Mouse (Mus musculus) embryonic fibroblast, embryonic 13.5 days (primary cell): ENCODE data around the gene Nagk. TPM values are rescaled to one million over a fixed set of nuclear protein-coding genes. Genes with fewer than 3 reads are reported as not detected.
"Not testable (repeated sequence)": the region's sequence is repeated elsewhere in the genome, so short reads cannot be mapped to it uniquely, and the experiment has no call there.

ENCODE experiments used
- H3K27ac ChIP-seq: 2 replicates; pipeline ENCODE4 v1.5.1; 2012; ENCODE audit warnings: low read length, control low read depth, inconsistent platforms; ENCODE audit not compliant: insufficient read depth
- H3K4me1 ChIP-seq: 2 replicates; pipeline ENCODE4 v1.6.1; 2011; ENCODE audit warnings: low read length; ENCODE audit not compliant: control insufficient read depth, insufficient read depth
- H3K4me3 ChIP-seq: 2 replicates; pipeline ENCODE4 v1.5.1; 2011; ENCODE audit warnings: mild to moderate bottlenecking, control low read depth, low read length; ENCODE audit not compliant: insufficient read depth
- CTCF ChIP-seq: IDR thresholded peaks from 2 replicates; pipeline ENCODE4 v1.5.1; 2011; ENCODE audit warnings: mild to moderate bottlenecking, control low read depth, low read length, moderate library complexity, borderline replicate concordance; ENCODE audit not compliant: insufficient read depth
- POLR2A ChIP-seq: IDR thresholded peaks from 2 replicates; pipeline ENCODE4 v1.6.1; 2011; ENCODE audit warnings: low read depth, mild to moderate bottlenecking, control low read depth, low read length, moderate library complexity
- polyA plus RNA-seq: library from polyadenylated mRNA; stranded (reverse); fragments of >200 nt; gene quantifications from 2 replicates; pipeline ENCODE4 v1.2.4, GENCODE M21; 2011; ENCODE audit warnings: low read depth; ENCODE audit not compliant: missing spikeins, insufficient read length

Gene Nagk
- polyA plus RNA-seq, 1 experiment, result 65.6 TPM

DNA sequence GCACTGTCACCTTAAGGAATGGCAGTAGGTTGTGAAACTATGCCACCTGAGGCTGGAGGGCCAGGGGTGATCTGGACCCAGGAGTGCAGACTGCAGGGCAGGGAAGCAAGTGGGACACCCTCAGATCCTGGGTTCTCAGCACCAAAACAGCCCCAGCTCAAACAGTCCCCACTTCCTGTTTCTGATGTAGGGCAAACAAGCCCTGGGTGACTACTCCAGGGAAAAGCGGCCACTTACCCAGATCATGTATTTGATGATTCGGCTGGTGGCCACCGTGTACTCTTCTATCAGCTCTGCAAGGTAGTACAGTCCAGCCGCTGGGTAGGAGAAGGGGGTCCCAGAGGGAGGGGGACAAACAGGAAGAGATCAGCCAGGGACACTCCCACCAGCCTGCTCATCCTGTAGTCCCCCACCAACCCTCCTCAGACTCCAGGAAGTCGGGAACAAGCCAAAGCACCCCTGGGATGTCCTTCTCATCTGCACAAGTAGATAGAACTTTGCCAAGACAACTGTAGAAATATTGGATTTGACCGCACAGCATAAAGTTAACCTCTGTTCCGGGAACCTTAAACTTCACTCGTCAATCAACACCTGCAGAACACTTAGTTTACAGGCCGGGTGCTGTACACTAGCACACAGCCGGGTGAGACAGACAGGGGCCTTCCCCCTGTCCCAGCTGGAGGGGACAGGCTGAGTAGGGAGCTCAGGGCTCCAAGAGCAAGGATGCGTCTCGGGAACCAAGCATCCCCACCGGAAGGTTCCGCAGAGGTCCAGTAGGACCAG, 19.8 kb upstream of the Nagk start:
- peak overlapping the region; percentile 15; the same call in 1 of the 2 replicates for H3K27ac ChIP-seq
- H3K4me3 ChIP-seq, result peak overlapping the region; percentile 93
- TF ChIP-seq CTCF, result no peak
- 0 out of 2 replicates have a peak, but pooled peaks cover 3% of the 10 kb centered on the region for H3K4me1 ChIP-seq

DNA sequence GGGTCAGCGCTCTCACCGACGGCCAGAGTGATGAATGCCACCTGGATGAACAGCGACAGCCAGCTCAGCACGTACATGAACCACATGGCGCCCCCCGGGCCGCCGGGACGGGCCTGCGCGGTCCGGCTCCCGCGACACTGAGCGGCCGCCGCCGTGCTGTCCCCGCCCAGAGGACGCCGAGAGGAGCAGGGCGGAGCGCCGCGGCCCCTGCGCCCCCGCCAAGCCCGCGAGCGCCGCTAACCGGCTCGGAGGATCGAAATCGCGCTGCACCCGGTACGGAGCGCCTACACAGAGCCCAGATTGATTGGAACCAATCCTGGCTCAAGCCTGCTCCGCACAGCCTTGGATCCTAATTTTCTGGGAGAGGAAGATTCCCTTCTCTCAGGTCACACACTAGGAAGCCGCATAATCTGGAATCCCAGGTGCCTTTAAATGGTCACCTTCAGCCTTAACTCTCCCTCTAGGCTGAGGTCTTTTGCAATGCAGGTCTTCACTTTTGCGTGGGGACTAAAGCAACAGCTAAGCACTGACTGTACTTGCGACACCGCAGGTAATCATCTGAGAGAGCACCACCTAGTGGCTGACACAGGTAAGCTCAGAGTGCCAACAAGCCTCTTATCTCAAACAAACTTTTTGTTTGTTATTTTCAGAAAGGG, 19.0 kb upstream of the Nagk start, which contains the start of gene Tex261:
Gene Tex261, minus strand, starts transcription at position 176 of the 656 bp plus-strand sequence.
- peak within 1 kb of the TSS; percentile 59 for H3K27ac ChIP-seq
- TF ChIP-seq POLR2A (peak; percentile 96), CTCF (peak; percentile 80)
- peak within 1 kb of the TSS; percentile 93 for H3K4me3 ChIP-seq
- 0 out of 2 replicates have a peak, but pooled peaks cover 3% of the 10 kb centered on the region for H3K4me1 ChIP-seq

GRCm38 (mm10) chr6:83778306-83778705, 16.5 kb upstream of the Nagk start:
- TF ChIP-seq CTCF, result no peak
- no peak for TF ChIP-seq POLR2A
- Histone ChIP-seq H3K4me3 (no peak overlapping the region), H3K27ac (no peak overlapping the region), H3K4me1 (0 out of 2 replicates have a peak, but pooled peaks cover 3% of the 10 kb centered on the region)

DNA sequence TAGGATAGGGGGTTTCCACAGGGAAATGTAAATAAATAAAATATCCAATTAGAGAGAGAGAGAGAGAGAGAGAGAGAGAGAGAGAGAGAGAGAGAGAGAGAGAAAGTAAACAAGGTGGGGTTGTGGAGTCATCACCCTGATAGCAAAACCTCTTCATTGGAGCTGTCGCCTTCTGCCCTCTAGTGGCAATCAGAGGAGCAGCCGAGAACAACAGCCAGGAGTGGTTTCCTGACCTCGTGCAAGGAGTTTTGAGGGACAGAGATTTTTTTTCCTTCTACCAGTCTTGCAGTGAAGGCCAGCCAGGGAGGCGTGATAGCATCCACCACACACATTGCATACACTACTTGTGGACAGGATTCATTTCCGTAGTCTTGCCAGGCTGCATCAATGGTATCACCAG, 15.8 kb upstream of the Nagk start:
- H3K4me3 ChIP-seq, result no peak overlapping the region
- TF ChIP-seq CTCF (peak; percentile 65; the same call in 1 of the 2 replicates), POLR2A (no peak)
- no peaks in the 10 kb centered on the region for H3K4me1 ChIP-seq
- H3K27ac ChIP-seq, result no peak overlapping the region

DNA sequence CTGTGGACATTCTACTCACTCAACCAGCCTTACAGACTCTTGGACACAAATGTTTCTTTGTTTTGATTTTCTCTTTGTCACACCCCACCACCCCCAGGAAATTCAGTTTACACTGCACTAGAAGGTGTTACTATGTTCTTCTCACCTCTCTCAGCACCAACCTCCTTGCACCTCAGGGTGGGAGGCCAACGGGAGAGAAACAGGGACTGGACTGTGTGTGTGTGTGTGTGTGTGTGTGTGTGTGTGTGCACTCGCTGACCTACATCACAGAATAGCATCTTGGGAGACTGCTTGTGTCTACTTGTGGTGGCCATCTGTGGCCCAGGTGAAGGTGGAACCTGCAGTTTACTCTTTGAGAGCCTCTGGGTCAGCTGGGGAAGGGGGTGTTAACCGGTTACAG, 8.4 kb upstream of the Nagk start:
- TF ChIP-seq CTCF, result no peak
- no peak for TF ChIP-seq POLR2A
- Histone ChIP-seq H3K4me3 (no peak overlapping the region), H3K4me1 (peaks cover 1% of the 10 kb centered on the region), H3K27ac (no peak overlapping the region)

DNA sequence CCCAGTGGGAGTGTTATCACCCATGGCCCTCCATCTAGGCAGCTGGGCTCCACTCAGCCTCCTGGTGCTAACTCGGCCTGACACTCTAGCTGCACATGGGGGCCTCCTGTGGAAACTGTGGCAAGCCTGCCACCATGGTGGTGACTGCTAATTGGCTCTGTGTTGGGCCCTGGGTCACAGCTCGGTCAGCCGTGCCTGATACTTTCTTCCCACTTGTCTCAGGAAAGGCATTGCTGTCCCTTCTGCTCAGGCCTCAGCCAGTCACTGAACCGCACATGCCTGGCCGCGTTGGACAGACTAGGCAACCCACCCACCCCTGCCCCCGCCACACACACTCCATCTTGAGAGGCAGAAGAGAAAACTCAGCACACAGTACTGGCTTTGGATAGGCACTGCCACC, 6.2 kb upstream of the Nagk start:
- H3K27ac ChIP-seq, result no peak overlapping the region
- TF ChIP-seq POLR2A (no peak), CTCF (no peak)
- H3K4me3 ChIP-seq, result no peak overlapping the region
- peaks cover 4% of the 10 kb centered on the region for H3K4me1 ChIP-seq

- H3K4me1 ChIP-seq, H3K4me3 ChIP-seq, H3K27ac ChIP-seq: not testable (repeated sequence)
Observed at GRCm38 (mm10) chr6:83790533-83790932, 4.2 kb upstream of the Nagk start.

GRCm38 (mm10) chr6:83791251-83791890, 3.4 kb upstream of the Nagk start:
- H3K27ac ChIP-seq, result no peak overlapping the region
- peaks cover 5% of the 10 kb centered on the region for H3K4me1 ChIP-seq
- no peak overlapping the region for H3K4me3 ChIP-seq
- TF ChIP-seq POLR2A (no peak), CTCF (no peak)

DNA sequence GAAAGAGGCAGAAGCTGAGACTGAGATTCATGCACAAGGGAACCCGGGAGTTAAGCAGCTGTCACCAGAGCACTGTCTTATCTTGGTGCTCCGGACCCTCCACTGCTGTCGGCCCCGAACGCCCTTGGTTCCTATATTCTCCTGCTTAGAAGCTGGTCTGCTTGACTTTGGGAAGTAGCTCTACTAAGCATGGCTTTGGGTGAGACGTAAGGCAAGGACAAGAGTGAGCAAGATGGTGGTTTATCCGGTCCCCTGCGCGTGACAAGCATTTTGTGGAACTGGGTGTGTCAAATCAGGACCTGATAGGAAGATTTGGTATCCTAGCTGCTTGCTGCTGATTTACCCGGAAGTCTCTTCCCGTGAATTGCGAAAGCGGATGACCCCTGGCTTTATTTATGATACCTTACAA, 714 bp downstream of the Nagk start:
- Histone ChIP-seq H3K27ac (peak overlapping the region; percentile 76), H3K4me3 (peak overlapping the region; percentile 61), H3K4me1 (peaks cover 8% of the 10 kb centered on the region)
- peak; percentile 62 for TF ChIP-seq POLR2A
- no peak for TF ChIP-seq CTCF

- TF ChIP-seq POLR2A, result no peak
- TF ChIP-seq CTCF, result no peak
- Histone ChIP-seq H3K27ac (no peak overlapping the region), H3K4me1 (0 out of 2 replicates have a peak, but pooled peaks cover 4% of the 10 kb centered on the region), H3K4me3 (no peak overlapping the region)
Observed at GRCm38 (mm10) chr6:83796686-83797085, 1.9 kb downstream of the Nagk start.
